Mouse (Mus musculus): ENCODE results near the gene Aifm1.

Gene Aifm1

GRCm38 (mm10) chrX:48513166-48513807 lies at the start of gene Aifm1:
TSS of gene Aifm1 (minus strand) at chrX:48513563.
- peak; percentile 87 to 93 for DNase-seq

- DNase-seq: peak; percentile 74 to 83
Observed at GRCm38 (mm10) chrX:48532175-48532574, 18.8 kb upstream of the Aifm1 start.

- no peak for DNase-seq
Observed at GRCm38 (mm10) chrX:48526435-48526834, 13.1 kb upstream of the Aifm1 start.

- DNase-seq: peak; percentile 39 to 47
Observed at GRCm38 (mm10) chrX:48525866-48526265, 12.5 kb upstream of the Aifm1 start.

- DNase-seq: peak in 1 of 2 experiments; percentile 13
Observed at GRCm38 (mm10) chrX:48525332-48525731, 12.0 kb upstream of the Aifm1 start.

GRCm38 (mm10) chrX:48523512-48523911 lies 10.1 kb upstream of the Aifm1 start:
- peak; percentile 25 to 53 for DNase-seq

- peak in 1 of 2 experiments; percentile 17 for DNase-seq
Observed at GRCm38 (mm10) chrX:48521651-48522050, 8.3 kb upstream of the Aifm1 start.

GRCm38 (mm10) chrX:48519549-48520085 lies 6.3 kb upstream of the Aifm1 start:
- DNase-seq: no peak

GRCm38 (mm10) chrX:48518808-48519548 lies 5.6 kb upstream of the Aifm1 start, which contains the start of gene Rab33a:
TSS of gene Rab33a (plus strand) at chrX:48519285.
- DNase-seq: peak; percentile 69 to 76

GRCm38 (mm10) chrX:48518211-48518807 lies 4.9 kb upstream of the Aifm1 start:
- peak; percentile 43 to 66 for DNase-seq

- no peak for DNase-seq
Observed at GRCm38 (mm10) chrX:48513824-48514223, 461 bp upstream of the Aifm1 start.

GRCm38 (mm10) chrX:48493763-48494162 lies 19.6 kb downstream of the Aifm1 start:
- DNase-seq: no peak

- no peak for DNase-seq
Observed at GRCm38 (mm10) chrX:48481687-48482086, 31.7 kb downstream of the Aifm1 start.

- no peak for DNase-seq
Observed at GRCm38 (mm10) chrX:48481095-48481494, 32.3 kb downstream of the Aifm1 start.

- no peak for DNase-seq
Observed at GRCm38 (mm10) chrX:48467355-48467946, 45.9 kb downstream of the Aifm1 start.

- no peak for DNase-seq
Observed at GRCm38 (mm10) chrX:48466174-48466573, 47.2 kb downstream of the Aifm1 start.

GRCm38 (mm10) chrX:48464436-48464835 lies 48.9 kb downstream of the Aifm1 start:
- no peak for DNase-seq

- no peak for DNase-seq
Observed at GRCm38 (mm10) chrX:48463636-48464035, 49.7 kb downstream of the Aifm1 start.

- DNase-seq: peak; percentile 65 to 75
Observed at GRCm38 (mm10) chrX:48462754-48463507, 50.4 kb downstream of the Aifm1 start, which contains the start of gene Elf4. TSS of gene Elf4 (minus strand) at chrX:48463132.

GRCm38 (mm10) chrX:48462297-48462696 lies 51.1 kb downstream of the Aifm1 start:
- DNase-seq: no peak

- DNase-seq: no peak
Observed at GRCm38 (mm10) chrX:48461006-48461405, 52.4 kb downstream of the Aifm1 start.

GRCm38 (mm10) chrX:48460496-48460895 lies 52.9 kb downstream of the Aifm1 start:
- no peak for DNase-seq

Data from cerebellum, postnatal 25 days (tissue).